Mouse (Mus musculus) left cerebral cortex, postnatal 36 days (tissue): ENCODE results near the gene Sptbn4. TPM values are rescaled to one million over a fixed set of nuclear protein-coding genes. Genes with fewer than 3 reads are reported as not detected.

ENCODE experiments used
- DNase-seq, 2 experiments: peaks; one replicate each; pipeline ENCODE4 v3.0.0; 2021 to 2022; ENCODE audit warnings: low spot score in 2 of 2, mixed read lengths in 1 of 2
- intact Hi-C: fragments of 180-260 bp; cut with DNase I; formaldehyde crosslinking; loops from one replicate; pipeline ENCODE4 v1.15.1; 2025
- total RNA-seq, 2 experiments: library from RNA; stranded (reverse); gene quantifications; 2 replicates each; pipeline ENCODE4 v1.2.3; 2021

The Sptbn4 gene
- total RNA-seq, 2 experiments from 2014 or later, result 124 to 166 TPM

DNA sequence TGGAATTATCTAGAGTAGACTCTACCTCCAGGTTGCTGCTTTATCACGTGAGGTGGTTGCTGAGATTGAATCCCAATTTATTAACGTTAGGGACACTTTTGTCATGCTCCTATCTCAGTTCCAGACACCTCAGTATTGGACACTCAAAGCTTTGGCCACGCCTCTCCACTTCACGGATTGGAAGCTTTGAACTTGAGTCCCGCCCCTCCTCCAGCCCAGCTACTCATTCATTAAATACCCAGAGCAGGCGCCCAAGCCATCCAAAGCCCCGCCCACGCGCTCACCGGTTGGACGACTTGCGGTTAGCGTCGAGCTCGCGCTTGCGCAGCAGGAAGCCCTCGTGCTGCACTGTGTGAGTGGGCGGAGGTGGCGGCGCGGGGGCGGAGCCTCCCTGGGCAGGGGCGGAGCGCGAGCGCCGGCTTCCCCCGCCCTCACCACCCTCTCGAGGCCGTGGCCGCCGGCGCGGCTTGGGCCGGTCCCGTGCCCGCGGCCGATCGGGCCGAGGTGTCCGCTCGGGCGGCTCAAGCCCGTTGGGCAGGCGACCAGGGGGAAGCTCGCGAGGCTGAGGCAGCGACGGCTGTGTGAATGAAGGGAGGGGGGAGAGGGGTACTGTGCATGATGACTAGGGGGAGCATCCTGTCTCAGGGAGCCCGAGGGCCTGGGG is 86.1 kb downstream of the Sptbn4 start:
- intact Hi-C loops, result no loop called here
- peak; percentile 96 to 98 for DNase-seq

GRCm38 (mm10) chr7:27360749-27361148 is 86.7 kb downstream of the Sptbn4 start:
- intact Hi-C loops, result no loop called here
- DNase-seq, result no peak

DNA sequence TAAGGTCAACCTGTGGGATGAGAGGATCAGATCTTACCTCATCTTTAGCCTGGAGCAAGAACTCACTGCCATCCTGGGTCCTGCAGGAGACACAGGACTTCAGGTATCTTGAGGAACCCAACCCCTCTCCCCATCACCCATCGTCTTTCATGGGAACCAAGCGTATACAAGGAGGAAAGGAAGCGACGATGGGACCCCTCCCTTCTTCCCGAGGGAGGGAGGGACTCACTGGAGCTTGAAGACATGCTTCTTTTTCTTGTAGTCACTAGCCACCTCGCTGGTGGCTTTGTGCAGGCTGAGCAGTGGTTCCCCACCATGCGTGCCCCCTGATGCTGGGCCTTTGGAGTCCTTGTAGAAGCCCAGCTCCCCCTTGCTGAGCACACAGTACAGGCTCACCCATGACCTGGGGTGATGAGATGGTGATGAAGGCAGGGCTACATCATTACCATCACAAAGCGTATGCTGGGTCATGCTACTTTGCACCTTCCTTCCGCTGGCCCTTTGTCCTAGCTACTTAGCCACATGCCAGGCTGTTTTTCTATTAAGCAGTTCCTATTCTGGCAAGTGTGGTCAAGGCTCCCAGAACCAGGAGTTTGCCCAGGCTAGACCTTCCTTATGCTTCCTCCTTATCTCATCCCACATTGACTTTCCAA is 87.7 kb downstream of the Sptbn4 start:
- DNase-seq, result no peak
- intact Hi-C loops, result no loop called here

- intact Hi-C loops, result no loop called here
- no peak for DNase-seq
Measured at GRCm38 (mm10) chr7:27359162-27359561, 88.3 kb downstream of the Sptbn4 start.

DNA sequence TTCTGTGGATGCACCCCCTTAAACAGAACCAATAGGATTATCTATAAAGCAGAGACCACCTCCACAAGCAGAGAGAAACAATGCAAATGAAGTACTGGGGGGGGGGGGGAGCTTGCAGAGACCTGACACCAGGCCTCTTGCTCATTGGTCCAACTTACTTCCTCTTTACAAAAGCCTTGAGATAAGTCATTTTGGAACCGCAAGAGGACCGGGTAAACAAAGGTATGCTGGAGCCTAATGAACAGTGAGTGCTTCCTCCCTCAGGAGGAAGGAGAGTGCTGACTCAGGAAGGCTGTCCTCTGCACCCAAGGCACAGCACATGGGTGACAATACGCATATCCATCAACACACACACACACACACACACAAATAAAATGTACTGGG is 89.9 kb downstream of the Sptbn4 start:
- DNase-seq, result no peak
- intact Hi-C loops, result no loop called here

DNA sequence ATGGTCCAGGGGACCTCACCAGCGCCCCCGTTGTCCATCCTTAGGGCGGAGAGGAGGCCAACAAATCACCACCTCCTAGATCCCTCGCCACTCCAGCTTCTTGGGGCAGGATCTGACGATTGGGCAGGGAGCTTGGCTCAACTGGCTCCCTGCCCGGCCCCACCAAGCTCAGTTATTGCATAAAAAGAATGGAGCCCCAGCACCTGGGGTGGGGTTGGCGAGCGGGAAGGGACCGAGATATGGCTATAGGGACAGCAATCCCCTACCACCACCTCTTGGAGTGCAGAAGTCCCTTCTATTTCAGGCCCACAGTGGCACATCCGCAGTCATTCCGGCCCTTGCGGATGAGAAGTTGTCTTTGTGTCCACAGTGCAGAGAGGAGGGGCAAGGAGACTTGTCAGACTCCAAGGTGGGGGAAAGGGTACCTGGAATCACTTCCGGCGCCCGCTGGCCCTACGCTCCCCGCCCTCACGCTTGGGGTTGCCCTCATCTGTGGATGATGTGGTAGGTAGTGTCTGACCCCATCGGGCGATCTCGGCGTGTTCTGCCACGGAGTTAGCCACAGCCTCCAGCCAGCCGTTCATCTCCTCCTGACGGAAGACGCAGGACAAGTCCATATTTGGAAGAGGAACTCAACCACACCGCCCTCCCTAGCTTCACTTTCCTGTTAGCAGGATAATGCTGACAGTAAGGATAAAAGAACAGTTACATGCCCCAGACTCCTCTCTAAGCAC is 90.5 kb downstream of the Sptbn4 start, which contains the start of gene Gm20479:
TSS of gene Gm20479 (minus strand) at position 559 of the 734 bp plus-strand sequence.
- intact Hi-C loops, result no loop called here
- DNase-seq, result no peak

DNA sequence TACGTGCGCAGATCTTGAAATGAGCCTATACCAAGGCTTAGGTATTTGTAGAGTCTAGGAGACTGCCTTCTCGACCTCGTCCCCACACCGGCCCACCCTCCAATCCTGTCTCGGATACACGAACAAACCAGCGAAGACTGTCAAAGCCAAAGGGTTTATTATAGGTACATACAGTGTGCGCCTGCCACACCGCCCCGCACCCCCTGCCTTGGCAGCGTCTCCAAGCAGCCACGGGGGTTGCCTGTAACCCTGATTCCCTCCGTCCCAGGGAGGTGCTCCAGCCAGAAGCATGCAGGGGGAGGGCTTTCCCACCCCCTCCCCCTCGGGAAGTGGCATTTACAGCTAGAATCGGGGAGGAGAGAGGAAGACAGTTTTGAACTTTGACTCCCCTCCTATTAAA is 91.2 kb downstream of the Sptbn4 start:
- no peak for DNase-seq
- intact Hi-C loops, result no loop called here

DNA sequence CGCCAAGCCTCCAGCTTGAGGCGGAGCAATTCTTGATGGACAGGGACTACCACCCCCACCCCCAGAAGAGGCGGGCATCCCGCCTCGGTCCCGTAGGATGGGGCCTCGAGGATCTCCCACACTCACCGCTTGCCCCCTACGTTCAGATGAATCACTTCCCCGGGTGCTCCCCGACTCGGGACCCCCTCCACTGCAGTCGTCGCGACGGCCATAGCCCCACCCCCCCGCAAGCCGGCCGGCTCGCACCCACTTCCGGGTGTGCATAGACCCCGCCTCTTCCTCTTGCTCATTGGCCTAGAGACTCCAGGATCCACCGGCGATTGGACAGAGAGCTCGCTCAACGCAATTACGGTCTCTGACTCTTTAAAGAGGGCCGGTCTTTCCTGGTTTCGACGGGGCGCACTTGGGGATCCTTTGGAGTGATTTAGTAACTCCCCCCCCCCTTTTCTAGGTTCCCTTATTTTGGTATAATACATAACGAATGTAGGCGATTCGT is 91.7 kb downstream of the Sptbn4 start, which contains the start of gene Shkbp1:
TSS of gene Shkbp1 (minus strand) at position 275 of the 496 bp plus-strand sequence.
- peak; percentile 84 to 87 for DNase-seq
- intact Hi-C loops, result no loop called here

- intact Hi-C loops, result no loop called here
- no peak for DNase-seq
Measured at GRCm38 (mm10) chr7:27355261-27355660, 92.2 kb downstream of the Sptbn4 start.

DNA sequence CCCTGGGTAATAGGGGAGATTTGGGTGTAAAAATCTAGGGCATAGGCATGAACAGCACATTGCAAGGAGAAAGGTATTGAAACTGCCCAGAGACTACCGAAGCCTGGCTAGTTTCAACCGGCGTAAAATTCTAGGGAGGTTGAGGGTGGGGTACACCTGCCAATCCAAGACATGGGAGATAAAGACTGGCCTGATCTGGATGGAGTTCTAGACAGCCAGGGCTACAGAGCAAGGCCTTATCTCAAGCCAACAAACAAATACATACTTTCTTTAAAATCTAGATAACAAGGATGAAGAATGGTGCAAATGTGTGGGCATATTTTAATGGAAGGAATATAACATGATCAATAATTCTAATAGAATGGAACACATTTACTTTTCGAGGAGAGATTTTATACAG is 92.7 kb downstream of the Sptbn4 start:
- intact Hi-C loops, result no loop called here
- no peak for DNase-seq

GRCm38 (mm10) chr7:27354144-27354543 is 93.3 kb downstream of the Sptbn4 start:
- intact Hi-C loops, result no loop called here
- DNase-seq, result no peak

GRCm38 (mm10) chr7:27345444-27345843 is 102.0 kb downstream of the Sptbn4 start:
- no peak for DNase-seq
- intact Hi-C loops, result no loop called here

DNA sequence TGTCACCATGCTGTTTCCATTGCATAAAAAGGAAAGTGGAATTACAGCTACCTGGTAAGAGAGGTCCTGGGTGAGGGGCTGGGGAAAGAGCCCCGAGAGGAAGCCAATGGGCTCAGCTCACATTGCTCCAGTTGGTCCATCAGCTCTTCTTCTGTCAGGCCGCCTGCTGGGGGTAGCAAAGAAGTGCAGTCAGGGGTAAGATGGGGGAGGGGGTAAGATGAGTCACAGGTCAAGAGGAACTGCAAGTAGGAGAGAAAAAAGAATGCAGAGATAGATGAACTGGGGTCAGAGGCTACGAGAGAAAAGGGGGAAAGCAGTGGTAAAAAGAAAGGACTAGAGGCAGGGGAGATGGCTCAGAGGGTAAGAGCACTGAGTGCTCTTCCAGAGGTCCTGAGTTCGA is 104.9 kb downstream of the Sptbn4 start:
- intact Hi-C loops, result no loop called here
- DNase-seq, result no peak

DNA sequence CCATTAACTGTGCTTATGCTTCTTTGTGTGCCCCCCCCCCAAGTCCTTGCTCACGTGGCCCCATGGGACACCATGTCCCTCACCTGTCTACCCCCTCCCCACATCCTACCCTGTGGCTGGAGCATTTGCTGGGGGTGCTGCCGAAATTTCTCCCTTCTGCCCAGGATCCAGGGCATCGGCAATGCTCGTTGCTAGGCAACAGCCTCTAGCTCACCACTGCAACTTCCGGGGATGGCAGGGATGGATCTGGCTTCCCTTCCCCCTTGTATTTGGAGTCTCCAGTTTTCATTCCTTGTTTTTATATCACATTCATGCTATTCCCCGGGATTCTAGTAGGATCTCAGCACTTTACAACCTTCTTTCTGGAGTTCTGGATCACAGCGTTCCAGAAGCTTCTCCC is 108.0 kb downstream of the Sptbn4 start:
- peak in 1 of 2 experiments; percentile 63 for DNase-seq
- intact Hi-C loops, result loop anchor here (1.0 to 10.0 kb wide), 5 partner anchors 43 to 188 kb away; partner anchors contain the start of genes Blvrb, Sertad1 and Sptbn4

- peak in 1 of 2 experiments; percentile 54 for DNase-seq
- intact Hi-C loops, result loop anchor here (1.0 to 10.0 kb wide), 5 partner anchors 43 to 188 kb away; partner anchors contain the start of genes Blvrb, Sertad1 and Sptbn4
Measured at GRCm38 (mm10) chr7:27339114-27339513, 108.4 kb downstream of the Sptbn4 start.

- DNase-seq, result no peak
- intact Hi-C loops, result loop anchor here (5.0 to 10.0 kb wide), 4 partner anchors 45 to 190 kb away; partner anchors contain the start of genes Blvrb, Sertad1 and Sptbn4
Measured at GRCm38 (mm10) chr7:27337175-27337853, 110.2 kb downstream of the Sptbn4 start, which contains the start of gene Ltbp4. Ltbp4 (minus strand) TSS chr7:27337692.

- DNase-seq, result peak; percentile 89 to 91
- intact Hi-C loops, result loop anchor here (5.0 to 10.0 kb wide), 4 partner anchors 46 to 191 kb away; partner anchors contain the start of genes Blvrb, Sertad1 and Sptbn4
Measured at GRCm38 (mm10) chr7:27335928-27336823, 111.3 kb downstream of the Sptbn4 start.

DNA sequence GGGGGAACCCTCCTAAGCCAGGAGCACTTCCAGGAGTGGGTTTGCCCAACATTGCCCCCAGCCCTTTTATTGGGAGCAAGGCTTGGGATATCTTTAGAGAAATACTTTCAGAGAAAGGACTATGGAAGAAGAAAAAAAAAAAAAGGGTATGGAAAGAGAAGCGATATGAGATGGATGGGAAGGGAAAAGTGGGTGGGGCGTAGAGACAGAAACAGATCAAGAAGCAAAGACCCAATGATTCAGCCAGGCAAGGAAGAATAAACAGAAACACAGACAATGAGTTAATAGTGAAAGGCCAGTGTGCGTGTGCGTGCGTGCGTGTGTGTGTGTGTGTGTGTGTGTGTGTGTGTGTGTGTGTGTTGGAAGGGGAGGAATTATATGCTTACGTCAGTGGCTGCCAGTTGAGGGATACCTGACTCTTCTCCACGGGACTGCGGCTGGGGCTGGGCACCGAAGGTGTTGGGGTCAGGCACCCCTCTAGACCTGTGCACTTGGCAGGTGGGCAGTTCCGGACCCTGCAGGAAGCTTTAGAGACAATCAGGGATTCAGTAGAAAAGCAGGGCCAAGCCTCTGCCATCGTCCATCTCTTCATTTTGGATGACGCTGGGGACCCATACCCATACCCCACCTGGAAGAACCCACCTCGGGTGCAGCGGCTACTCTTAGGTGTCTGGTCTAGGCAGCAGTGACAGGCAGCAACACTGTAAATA is 112.3 kb downstream of the Sptbn4 start:
- intact Hi-C loops, result loop anchor here (5.0 to 10.0 kb wide), 4 partner anchors 47 to 192 kb away; partner anchors contain the start of genes Blvrb, Sertad1 and Sptbn4

More for the DNA sequence above, 112.3 kb downstream of the Sptbn4 start:
- DNase-seq, result no peak
